Mouse (Mus musculus) CH12.LX (cell line): Measurements from ENCODE around the gene Nrap.

Experiments used
- BHLHE40 ChIP-seq: IDR thresholded peaks from 2 replicates; pipeline ENCODE4 v1.6.1; 2011; ENCODE audit warnings: mild to moderate bottlenecking, low read depth, low read length, improper control_type of control experiment
- CTCF ChIP-seq, 2 experiments: IDR thresholded peaks in 1 of 2; conservative IDR thresholded peaks in 1 of 2; 2 replicates each; pipeline ENCODE4 v1.5.1; 2011 to 2012; ENCODE audit warnings: low read depth in 2 of 2, low read length in 2 of 2, improper control_type of control experiment in 1 of 2, inconsistent platforms in 1 of 2, mild to moderate bottlenecking in 1 of 2, moderate library complexity in 1 of 2
- EP300 ChIP-seq: IDR thresholded peaks from 2 replicates; pipeline ENCODE4 v1.6.1; 2011; ENCODE audit warnings: low read length, improper control_type of control experiment
- ETS1 ChIP-seq: conservative IDR thresholded peaks from 2 replicates; pipeline ENCODE4 v1.6.1; 2012; ENCODE audit warnings: low read depth, mild to moderate bottlenecking, inconsistent platforms, low read length, improper control_type of control experiment, moderate library complexity
- HCFC1 ChIP-seq: IDR thresholded peaks from 2 replicates; pipeline ENCODE4 v1.6.1; 2012; ENCODE audit warnings: low read depth, mild to moderate bottlenecking, inconsistent platforms, low read length, improper control_type of control experiment
- NRF1 ChIP-seq: IDR thresholded peaks from 2 replicates; pipeline ENCODE4 v1.6.1; 2014; ENCODE audit warnings: low read depth, mild to moderate bottlenecking, inconsistent platforms, low read length, improper control_type of control experiment, moderate library complexity
- POLR2A ChIP-seq: IDR thresholded peaks from 2 replicates; pipeline ENCODE4 v1.6.1; 2011; ENCODE audit warnings: low read depth, mild to moderate bottlenecking, improper control_type of control experiment, low read length
- ZMIZ1 ChIP-seq: IDR thresholded peaks from 2 replicates; pipeline ENCODE4 v1.6.1; 2012; ENCODE audit warnings: low read depth, mild to moderate bottlenecking, inconsistent platforms, low read length, improper control_type of control experiment

- peak; percentile 36 to 62; a peak in 2 of 4 replicates for TF ChIP-seq CTCF (conservative IDR thresholded peaks at IDR 0.05 in 1 of 2, IDR thresholded peaks at IDR 0.05 in 1 of 2; ENCODE audit: low read depth in 2 of 2, low read length in 2 of 2)
- no peak for TF ChIP-seq POLR2A
- no peak for TF ChIP-seq ETS1
- TF ChIP-seq EP300 = no peak
- TF ChIP-seq NRF1 = no peak
- no peak for TF ChIP-seq BHLHE40
- no peak for TF ChIP-seq ZMIZ1
- no peak for TF ChIP-seq HCFC1
These were observed 43.8 kb downstream of the Nrap start for GRCm38 (mm10) chr19:56346016-56346415.
